Mouse (Mus musculus): ENCODE results near the gene Wdr62. TPM values are rescaled to one million over a fixed set of nuclear protein-coding genes. Genes with fewer than 3 reads are reported as not detected.

The Wdr62 gene
- 9.7 and 10.6 TPM in 2 replicates for polyA plus RNA-seq (2016; fragmentation: Nextera tagmentation; extraction: Ambion mirVana)

DNA sequence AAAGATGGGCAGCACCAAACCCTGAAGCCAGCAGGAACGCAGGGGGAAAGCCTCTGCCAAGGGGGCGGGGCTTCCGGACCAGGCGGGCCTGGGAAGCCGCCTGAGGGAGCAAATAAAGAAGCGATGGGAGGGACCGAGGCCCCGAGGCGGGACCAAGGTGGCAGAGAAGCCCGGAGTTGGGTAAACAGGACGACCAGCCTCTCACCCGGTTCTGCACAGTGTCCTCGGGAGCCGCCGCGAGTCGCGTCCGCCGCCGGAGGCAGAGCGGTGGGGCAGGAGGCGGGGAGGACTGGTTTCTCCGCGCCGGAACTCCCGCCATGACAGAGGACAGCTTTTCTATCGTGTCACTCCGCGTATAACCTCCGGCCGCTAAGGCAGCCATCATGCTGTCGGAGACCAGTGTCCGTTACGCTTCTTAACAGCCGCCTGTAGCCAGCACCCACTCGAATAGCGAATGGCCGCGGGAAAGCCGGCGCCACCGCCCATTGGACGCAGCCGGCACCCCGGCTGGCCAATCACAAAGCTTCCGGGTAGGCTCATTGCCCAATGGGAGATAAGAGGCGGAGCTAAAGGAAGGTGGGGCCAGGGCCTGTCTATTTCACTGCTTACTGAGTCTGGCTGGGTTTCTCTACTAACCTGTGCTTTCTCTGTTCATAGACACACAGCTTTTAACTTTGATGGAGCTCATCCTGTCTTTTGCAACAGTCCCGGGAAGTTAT lies at the start of gene Wdr62, which contains the start of gene Thap8:
TSS of gene Wdr62 (minus strand) at position 469 of the 719 bp plus-strand sequence.
TSS of gene Thap8 (plus strand) at position 144 of the 719 bp plus-strand sequence.
- H3K27ac ChIP-seq = peak within 1 kb of the TSS; percentile 95
- H3K4me2 ChIP-seq = peak within 1 kb of the TSS; percentile 82
- no peaks in the 10 kb centered on the region for H3K27me3 ChIP-seq
- no peaks in the 10 kb centered on the region for H3K9me3 ChIP-seq
- no peaks in the 10 kb centered on the region for H3K36me3 ChIP-seq
- H3K4me1 ChIP-seq (replicated peaks) = peaks cover 14% of the 10 kb centered on the region
- H3K9ac ChIP-seq (replicated peaks) = peak within 1 kb of the TSS; percentile 57
- ATAC-seq (ENCODE audit: insufficient number of reproducible peaks, insufficient read depth, low FRiP score, low TSS enrichment, low read depth) = peak; percentile 91
- H3K4me3 ChIP-seq (replicated peaks) = peak within 1 kb of the TSS; percentile 78
- under 1% methylated on average over 48 of the region's 49 CpGs for WGBS

DNA sequence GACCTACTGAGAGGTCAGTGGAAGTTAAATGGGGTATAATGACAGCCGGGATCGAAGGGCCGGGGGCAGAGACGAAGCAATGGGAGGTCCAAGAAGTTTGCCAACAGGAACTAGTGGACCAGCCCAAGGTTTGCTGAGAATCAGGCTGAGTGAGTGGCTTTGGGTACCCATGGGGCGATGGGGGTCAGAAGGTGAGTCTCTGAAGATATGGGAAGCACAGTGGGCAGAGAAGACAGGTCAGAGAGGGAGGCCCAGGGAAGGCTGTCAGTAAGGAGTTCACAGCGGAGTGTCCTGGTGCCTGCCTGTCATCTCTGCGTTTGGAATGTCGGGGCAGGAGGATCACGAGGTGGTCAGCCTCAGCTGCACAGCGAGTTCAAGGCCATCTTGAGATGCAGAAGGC lies 48.2 kb upstream of the Wdr62 start:
- no peak overlapping the region for H3K9ac ChIP-seq (replicated peaks)
- ATAC-seq (ENCODE audit: insufficient number of reproducible peaks, insufficient read depth, low FRiP score, low TSS enrichment, low read depth) = no peak
- no peak overlapping the region for H3K4me3 ChIP-seq (replicated peaks)
- no peaks in the 10 kb centered on the region for H3K4me1 ChIP-seq (replicated peaks)
- no peaks in the 10 kb centered on the region for H3K36me3 ChIP-seq
- H3K9me3 ChIP-seq = peaks cover 7% of the 10 kb centered on the region; the same call in 1 of the 2 replicates
- 48% methylated on average over 10 of the region's 10 CpGs for WGBS
- H3K27me3 ChIP-seq = peaks cover 5% of the 10 kb centered on the region
- H3K27ac ChIP-seq = no peak overlapping the region
- H3K4me2 ChIP-seq = no peak overlapping the region

DNA sequence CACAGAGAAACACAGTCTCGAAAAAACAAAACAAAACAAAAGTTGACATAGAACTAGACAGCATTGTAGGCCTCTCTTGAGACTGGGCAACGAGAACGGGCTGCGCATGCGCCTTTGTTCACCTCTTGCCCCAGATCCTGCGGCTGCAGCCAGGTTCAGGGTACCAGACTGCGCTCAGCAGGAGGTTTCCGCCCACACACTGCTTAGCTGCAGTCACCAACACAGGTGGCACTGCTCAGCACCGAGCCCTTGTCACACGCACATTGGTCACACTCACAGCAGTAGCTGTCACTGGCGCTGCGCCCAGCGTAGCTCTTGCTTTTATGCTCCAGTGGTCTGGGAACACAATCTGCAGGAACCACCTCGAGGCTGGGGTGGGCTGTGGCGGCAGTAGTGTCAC lies 46.9 kb upstream of the Wdr62 start:
- Histone ChIP-seq H3K9ac (replicated peaks) (no peak overlapping the region), H3K4me3 (replicated peaks) (no peak overlapping the region), H3K9me3 (peaks cover 7% of the 10 kb centered on the region; the same call in 1 of the 2 replicates), H3K36me3 (no peaks in the 10 kb centered on the region), H3K4me2 (no peak overlapping the region), H3K4me1 (replicated peaks) (peaks cover 7% of the 10 kb centered on the region; the same call in 1 of the 2 replicates), H3K27me3 (no peaks in the 10 kb centered on the region), H3K27ac (no peak overlapping the region)
- no peak for ATAC-seq (ENCODE audit: insufficient number of reproducible peaks, insufficient read depth, low FRiP score, low TSS enrichment, low read depth)
- WGBS = 64% methylated on average over 15 of the region's 15 CpGs

DNA sequence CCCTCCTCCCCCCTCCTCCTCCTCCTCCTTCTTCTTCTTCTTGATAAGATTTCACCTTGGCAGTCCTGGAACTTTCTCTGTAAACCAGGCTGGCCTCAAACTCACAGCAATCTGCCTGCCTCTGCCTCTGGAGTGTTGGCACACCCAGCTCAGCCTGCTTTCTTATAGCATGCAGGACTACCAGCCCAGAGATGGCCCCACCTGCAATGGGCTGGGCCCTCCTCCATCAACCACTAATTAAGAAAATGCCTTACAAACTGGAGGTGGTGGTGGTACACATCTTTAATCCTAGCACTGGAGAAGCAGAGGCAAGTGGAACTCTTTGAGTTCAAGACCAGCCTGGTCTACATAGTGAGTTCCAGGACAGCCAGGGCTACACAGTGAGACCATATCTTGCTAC lies 46.2 kb upstream of the Wdr62 start:
- no peak overlapping the region for H3K4me2 ChIP-seq
- no peak for ATAC-seq (ENCODE audit: insufficient number of reproducible peaks, insufficient read depth, low FRiP score, low TSS enrichment, low read depth)
- H3K27me3 ChIP-seq = no peaks in the 10 kb centered on the region
- H3K4me3 ChIP-seq (replicated peaks) = no peak overlapping the region
- no peak overlapping the region for H3K27ac ChIP-seq
- peaks cover 8% of the 10 kb centered on the region for H3K4me1 ChIP-seq (replicated peaks)
- H3K9me3 ChIP-seq = peaks cover 7% of the 10 kb centered on the region; the same call in 1 of the 2 replicates
- no peak overlapping the region for H3K9ac ChIP-seq (replicated peaks)
- H3K36me3 ChIP-seq = no peaks in the 10 kb centered on the region

DNA sequence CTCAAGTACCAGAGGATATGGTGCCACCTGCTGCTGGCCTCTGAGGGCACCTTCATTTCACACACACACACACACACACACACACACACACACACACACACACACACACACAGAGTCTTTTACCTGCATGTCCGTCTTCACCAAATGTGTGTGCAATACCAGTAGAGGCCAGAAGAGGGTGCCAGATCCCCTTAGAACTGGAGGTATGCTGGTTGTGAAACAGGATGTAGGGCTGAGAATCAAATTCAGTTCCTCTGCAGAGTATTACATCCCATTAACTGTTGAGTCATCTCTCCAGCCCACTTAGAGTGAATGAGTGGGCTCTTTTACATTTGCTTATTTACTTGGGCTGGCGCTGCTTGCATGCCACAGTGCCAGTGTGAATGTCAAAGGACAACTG lies 45.1 kb upstream of the Wdr62 start:
- Histone ChIP-seq H3K36me3 (no peaks in the 10 kb centered on the region), H3K9me3 (peaks cover 7% of the 10 kb centered on the region; the same call in 1 of the 2 replicates), H3K27ac (no peak overlapping the region), H3K9ac (replicated peaks) (no peak overlapping the region), H3K4me2 (no peak overlapping the region), H3K4me1 (replicated peaks) (peaks cover 14% of the 10 kb centered on the region), H3K4me3 (replicated peaks) (no peak overlapping the region), H3K27me3 (no peaks in the 10 kb centered on the region)
- 41% methylated on average over 2 of the region's 2 CpGs for WGBS
- ATAC-seq (ENCODE audit: insufficient number of reproducible peaks, insufficient read depth, low FRiP score, low TSS enrichment, low read depth) = no peak

DNA sequence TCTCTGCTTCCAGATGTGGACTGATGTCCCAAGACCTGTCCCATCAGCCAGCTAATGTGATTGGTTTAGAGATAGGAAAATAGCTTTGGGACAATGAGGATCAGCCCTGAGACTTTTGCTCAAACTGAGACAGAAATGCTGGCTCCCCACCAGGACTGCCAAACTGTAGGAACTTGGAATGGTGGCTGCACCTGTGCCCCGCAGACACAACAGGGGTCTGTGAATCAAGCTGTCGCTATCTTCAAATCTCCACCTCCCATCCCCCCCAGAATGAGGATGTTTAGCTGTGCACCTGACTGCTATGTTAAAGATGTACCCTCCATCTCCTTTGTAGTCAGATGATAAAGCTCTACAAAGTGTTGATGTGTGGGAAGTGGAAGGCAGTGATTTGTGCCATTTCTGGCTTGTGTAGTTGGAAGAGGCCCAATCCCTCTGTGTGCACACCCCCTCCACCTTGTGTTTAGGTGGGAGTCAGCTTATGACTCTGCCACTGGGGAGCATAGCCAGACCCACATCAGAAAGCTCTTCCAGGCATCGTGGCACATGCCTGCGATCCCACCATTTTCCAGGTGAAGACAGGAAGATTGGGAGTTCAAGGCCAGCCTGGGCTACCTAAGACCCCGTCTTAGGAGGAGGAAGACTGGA lies 44.2 kb upstream of the Wdr62 start:
- H3K4me1 ChIP-seq (replicated peaks) = peaks cover 14% of the 10 kb centered on the region
- no peaks in the 10 kb centered on the region for H3K27me3 ChIP-seq
- H3K4me3 ChIP-seq (replicated peaks) = no peak overlapping the region
- 83% methylated on average over 5 of the region's 5 CpGs for WGBS
- no peak for ATAC-seq (ENCODE audit: insufficient number of reproducible peaks, insufficient read depth, low FRiP score, low TSS enrichment, low read depth)
- peaks cover 1% of the 10 kb centered on the region; the same call in 1 of the 2 replicates for H3K36me3 ChIP-seq
- peaks cover 7% of the 10 kb centered on the region; the same call in 1 of the 2 replicates for H3K9me3 ChIP-seq
- no peak overlapping the region for H3K9ac ChIP-seq (replicated peaks)
- H3K27ac ChIP-seq = no peak overlapping the region
- H3K4me2 ChIP-seq = no peak overlapping the region

DNA sequence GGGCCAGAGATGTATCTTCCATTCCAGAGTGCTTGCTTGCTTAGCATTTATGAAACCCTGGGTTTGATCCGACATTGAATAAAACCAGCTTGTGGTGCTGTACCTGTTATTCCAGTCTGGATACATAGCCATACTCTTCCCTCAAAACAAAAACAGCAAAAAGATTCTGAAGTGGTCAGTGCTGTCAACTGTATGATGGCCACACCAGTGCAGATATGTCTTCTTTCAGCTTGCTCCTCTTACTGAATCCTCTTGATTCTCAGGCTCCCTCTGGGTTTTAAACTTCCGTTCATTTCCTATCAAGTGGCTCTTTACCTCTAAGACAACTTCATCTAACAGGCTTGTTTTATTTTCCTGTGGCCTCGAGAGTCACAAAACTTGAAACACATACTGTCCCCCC lies 43.6 kb upstream of the Wdr62 start, which contains the start of gene Sdhaf1:
TSS of gene Sdhaf1 (minus strand) at position 101 of the 400 bp plus-strand sequence.
- WGBS = 77% methylated on average over 3 of the region's 3 CpGs
- peak within 1 kb of the TSS; percentile 73 for H3K4me3 ChIP-seq (replicated peaks)
- no peak within 1 kb of the TSS; the same call in 1 of the 2 replicates for H3K9ac ChIP-seq (replicated peaks)

DNA sequence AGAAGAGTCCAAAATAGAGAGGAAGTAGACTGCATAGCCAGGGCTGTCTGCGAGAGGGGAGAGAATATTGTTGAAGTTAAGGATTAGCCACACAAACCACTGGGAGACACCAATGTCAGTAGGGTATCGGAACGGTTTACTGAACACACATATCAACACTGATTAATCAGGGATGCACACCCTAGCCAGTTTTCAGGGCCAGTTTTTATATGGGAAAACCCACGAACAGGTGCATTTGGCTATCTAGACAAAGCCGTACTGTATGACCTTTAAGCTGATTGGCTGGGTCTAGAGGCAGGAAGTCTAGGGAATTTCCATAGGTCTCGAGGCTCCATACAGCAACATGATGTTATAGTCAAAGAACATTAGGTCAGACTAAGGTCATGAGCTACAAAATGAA lies 42.6 kb upstream of the Wdr62 start:
- peak overlapping the region; percentile 84 for H3K27ac ChIP-seq
- 46% methylated on average over 6 of the region's 6 CpGs for WGBS

More for the DNA sequence above, 43.6 kb upstream of the Wdr62 start, which contains the start of gene Sdhaf1:
- Histone ChIP-seq H3K36me3 (peaks cover 7% of the 10 kb centered on the region), H3K4me2 (peak within 1 kb of the TSS; percentile 69), H3K27ac (peak within 1 kb of the TSS; percentile 84), H3K4me1 (replicated peaks) (peaks cover 14% of the 10 kb centered on the region), H3K9me3 (peaks cover 7% of the 10 kb centered on the region; the same call in 1 of the 2 replicates), H3K27me3 (no peaks in the 10 kb centered on the region)
- no peak for ATAC-seq (ENCODE audit: insufficient number of reproducible peaks, insufficient read depth, low FRiP score, low TSS enrichment, low read depth)

DNA sequence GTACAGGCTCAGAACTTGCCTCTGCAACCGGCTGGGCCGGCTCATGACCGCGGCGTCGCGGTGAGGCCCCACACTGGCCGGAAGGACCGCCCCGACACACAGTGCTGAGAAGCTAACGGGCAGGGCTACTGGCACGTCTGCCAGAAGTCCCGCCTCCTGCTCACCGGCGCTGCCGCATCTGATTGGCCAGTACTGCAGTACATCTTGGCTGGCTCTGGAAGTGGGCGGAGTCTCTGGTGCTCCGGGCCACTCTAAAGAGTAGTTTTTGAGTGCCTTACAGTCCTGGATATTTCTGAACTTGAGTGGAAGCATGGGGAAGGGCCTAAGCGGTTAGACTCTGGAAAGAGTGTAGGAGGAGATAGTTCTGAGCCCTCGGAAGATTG lies 42.1 kb upstream of the Wdr62 start:
- WGBS = under 1% methylated on average over 20 of the region's 20 CpGs
- Histone ChIP-seq H3K9me3 (peaks cover 7% of the 10 kb centered on the region; the same call in 1 of the 2 replicates), H3K9ac (replicated peaks) (peak overlapping the region; percentile 79), H3K36me3 (peaks cover 20% of the 10 kb centered on the region), H3K4me2 (peak overlapping the region; percentile 69), H3K4me1 (replicated peaks) (peaks cover 14% of the 10 kb centered on the region), H3K4me3 (replicated peaks) (peak overlapping the region; percentile 73), H3K27ac (peak overlapping the region; percentile 84), H3K27me3 (no peaks in the 10 kb centered on the region)
- peak; percentile 98 for ATAC-seq (ENCODE audit: insufficient number of reproducible peaks, insufficient read depth, low FRiP score, low TSS enrichment, low read depth)

More for the DNA sequence above, 42.6 kb upstream of the Wdr62 start:
- Histone ChIP-seq H3K9ac (replicated peaks) (no peak overlapping the region; the same call in 1 of the 2 replicates), H3K4me3 (replicated peaks) (peak overlapping the region; percentile 73), H3K36me3 (peaks cover 17% of the 10 kb centered on the region), H3K4me2 (peak overlapping the region; percentile 69), H3K9me3 (peaks cover 7% of the 10 kb centered on the region; the same call in 1 of the 2 replicates), H3K27me3 (no peaks in the 10 kb centered on the region), H3K4me1 (replicated peaks) (peaks cover 14% of the 10 kb centered on the region)
- ATAC-seq (ENCODE audit: insufficient number of reproducible peaks, insufficient read depth, low FRiP score, low TSS enrichment, low read depth) = no peak

DNA sequence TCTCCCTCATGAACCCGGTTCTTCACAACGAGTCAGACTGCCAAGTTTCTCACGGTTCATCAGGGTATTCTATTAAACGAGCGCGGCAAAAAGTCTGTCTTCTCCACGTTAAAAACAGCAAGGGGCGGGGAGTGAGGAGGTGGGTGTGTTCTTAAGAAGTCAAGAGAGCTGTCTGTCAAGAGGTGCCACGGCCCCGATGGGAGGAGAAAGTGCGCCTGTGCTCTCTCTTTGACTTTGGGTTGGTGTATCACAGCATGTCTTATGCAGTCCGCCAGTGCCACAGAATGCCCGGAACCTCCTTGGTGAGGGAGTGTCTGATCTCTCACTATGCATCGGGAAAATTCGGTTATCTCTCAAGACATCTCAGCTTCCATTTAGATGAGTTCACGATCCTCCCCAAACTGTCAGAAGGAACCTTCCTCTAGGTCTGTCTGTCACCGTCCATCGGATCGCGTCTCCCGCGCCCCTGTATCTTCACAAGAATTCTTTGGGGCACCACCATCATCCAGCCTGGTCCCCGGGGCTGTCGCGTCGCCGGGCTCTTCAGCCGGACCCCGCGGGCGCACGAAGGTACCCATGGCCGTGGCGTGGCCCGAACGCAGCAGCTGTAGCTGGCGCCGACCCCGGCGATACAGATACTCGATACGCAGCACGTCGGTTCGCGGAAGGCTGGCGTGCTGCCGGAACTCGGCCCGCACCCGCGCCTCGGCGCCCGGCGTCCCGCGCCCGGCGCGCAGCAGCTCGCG lies 41.5 kb upstream of the Wdr62 start, which contains the start of gene E130208F15Rik:
TSS of gene E130208F15Rik (plus strand) at position 202 of the 746 bp plus-strand sequence.
- ATAC-seq (ENCODE audit: insufficient number of reproducible peaks, insufficient read depth, low FRiP score, low TSS enrichment, low read depth) = peak; percentile 74
- Histone ChIP-seq H3K27me3 (no peaks in the 10 kb centered on the region), H3K27ac (peak within 1 kb of the TSS; percentile 84), H3K9ac (replicated peaks) (peak within 1 kb of the TSS; percentile 79), H3K9me3 (peaks cover 7% of the 10 kb centered on the region; the same call in 1 of the 2 replicates), H3K4me3 (replicated peaks) (peak within 1 kb of the TSS; percentile 73), H3K36me3 (peaks cover 26% of the 10 kb centered on the region), H3K4me2 (peak within 1 kb of the TSS; percentile 69), H3K4me1 (replicated peaks) (peaks cover 14% of the 10 kb centered on the region)
- under 1% methylated on average over 63 of the region's 63 CpGs for WGBS

Measured in limb, embryonic 12.5 days (tissue).